Mouse (Mus musculus) hindbrain, embryonic 10.5 days (tissue): Measurements from ENCODE around the gene Sdccag8. TPM values are rescaled to one million over a fixed set of nuclear protein-coding genes. Genes with fewer than 3 reads are reported as not detected.
"Not testable (repeated sequence)": the region's sequence is repeated elsewhere in the genome, so short reads cannot be mapped to it uniquely, and the experiment has no call there.

Source experiments
- DNase-seq: peaks from one replicate; pipeline ENCODE4 v3.0.0-alpha.2; 2017; ENCODE audit warnings: low spot score
- H3K27ac ChIP-seq: fragments of 300-500 bp; sonication (generic); 2 replicates; pipeline ENCODE4 v1.5.1; 2016; ENCODE audit warnings: mild to moderate bottlenecking, moderate library complexity
- H3K27me3 ChIP-seq: fragments of 300-500 bp; sonication (generic); 2 replicates; pipeline ENCODE4 v1.6.1; 2016; ENCODE audit warnings: mild to moderate bottlenecking; ENCODE audit not compliant: poor library complexity, insufficient read depth, severe bottlenecking
- H3K36me3 ChIP-seq: fragments of 300-500 bp; sonication (generic); 2 replicates; pipeline ENCODE4 v1.6.1; 2016; ENCODE audit warnings: mild to moderate bottlenecking, moderate library complexity
- H3K4me1 ChIP-seq: fragments of 300-500 bp; sonication (generic); replicated peaks from 2 replicates; pipeline ENCODE4 v1.6.1; 2016; ENCODE audit warnings: mild to moderate bottlenecking
- H3K4me3 ChIP-seq: fragments of 300-500 bp; sonication (generic); 2 replicates; pipeline ENCODE4 v1.5.1; 2016; ENCODE audit warnings: mild to moderate bottlenecking, moderate library complexity
- H3K9me3 ChIP-seq: fragments of 300-500 bp; sonication (generic); 2 replicates; pipeline ENCODE4 v1.6.1; 2016; ENCODE audit warnings: mild to moderate bottlenecking, moderate library complexity
- WGBS: fragments of 180-500 bp; shearing (Covaris S2); methylation state at CpG from one replicate; pipeline ENCODE4 v1.1.7; 2016; 5-methylcytosine and 5-hydroxymethylcytosine counted together
- polyA plus RNA-seq: library from polyadenylated mRNA; unstranded; fragments of >200 nt; fragmentation: Nextera tagmentation; extraction: Ambion mirVana; gene quantifications from 2 replicates; pipeline ENCODE4 v1.2.1, GENCODE M21; 2016

The Sdccag8 gene
- polyA plus RNA-seq, 1 experiment from 2014 or later = 25.3 TPM

DNA sequence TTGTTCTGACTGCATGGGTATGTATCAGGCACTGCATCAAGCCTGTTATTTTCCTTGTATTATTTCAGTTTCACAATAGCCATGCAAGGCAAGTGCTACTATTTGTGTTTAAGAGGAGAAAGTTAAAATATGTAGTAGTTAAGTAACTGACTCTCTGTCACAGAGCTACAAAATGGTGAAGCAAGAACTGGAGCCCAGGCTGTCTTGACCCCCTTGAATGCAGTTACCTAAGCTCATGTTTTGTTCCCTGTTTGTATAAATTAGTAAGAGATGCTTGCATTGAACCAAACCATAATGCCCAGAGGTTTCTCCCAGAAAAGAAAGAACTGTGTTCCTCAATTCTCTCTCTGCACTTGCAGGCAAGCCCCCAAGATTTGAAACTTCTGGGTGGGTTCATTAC is 18.8 kb downstream of the Sdccag8 start:
- Histone ChIP-seq H3K27me3 (peaks cover 18% of the 10 kb centered on the region), H3K9me3 (no peaks in the 10 kb centered on the region), H3K27ac (no peak overlapping the region), H3K36me3 (peaks cover 4% of the 10 kb centered on the region; the same call in 1 of the 2 replicates), H3K4me1 (peaks cover 11% of the 10 kb centered on the region), H3K4me3 (no peak overlapping the region)
- no peak for DNase-seq

DNA sequence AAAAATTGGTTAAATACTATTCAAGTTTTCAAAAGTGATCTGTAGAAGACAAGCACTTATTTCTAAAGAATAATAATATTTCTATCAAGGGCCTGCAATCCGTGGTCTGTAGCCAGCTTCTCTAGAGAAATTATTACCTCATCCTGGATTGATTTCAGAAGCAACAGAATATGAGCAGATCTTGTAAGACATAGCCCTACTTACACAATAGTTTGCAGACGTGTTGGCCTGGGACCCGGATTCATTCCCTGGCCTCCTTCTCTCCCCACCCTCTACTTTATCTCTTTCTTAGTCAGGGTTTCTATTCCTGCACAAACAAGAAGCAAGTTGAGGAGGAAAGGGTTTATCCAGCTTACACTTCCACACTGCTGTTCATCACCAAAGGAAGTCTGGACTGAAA is 19.5 kb downstream of the Sdccag8 start:
- Histone ChIP-seq H3K27me3 (peaks cover 18% of the 10 kb centered on the region), H3K4me3 (no peak overlapping the region), H3K4me1 (peaks cover 11% of the 10 kb centered on the region), H3K36me3 (peaks cover 4% of the 10 kb centered on the region; the same call in 1 of the 2 replicates), H3K9me3 (no peaks in the 10 kb centered on the region), H3K27ac (no peak overlapping the region)
- DNase-seq = no peak
- WGBS = 84% methylated on average over 3 of the region's 3 CpGs

DNA sequence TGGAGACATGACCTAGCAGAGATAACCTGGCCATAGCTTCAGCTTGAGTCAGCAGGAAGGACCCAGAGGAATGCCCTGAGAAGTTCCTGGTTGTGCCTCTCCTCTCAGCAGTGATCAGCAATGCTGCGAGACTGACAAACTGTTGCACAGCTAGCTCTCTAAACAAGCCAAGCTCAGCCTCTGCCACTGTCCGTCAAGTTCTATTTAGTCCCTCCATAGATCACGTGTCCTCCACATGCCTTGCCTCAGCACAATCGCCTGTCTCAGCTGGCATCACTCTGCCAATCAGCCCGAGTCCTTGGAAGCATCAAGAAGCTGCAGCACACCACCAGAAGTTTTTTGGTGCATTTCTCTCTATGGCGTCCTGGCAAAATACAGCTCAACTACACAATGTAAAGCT is 20.4 kb downstream of the Sdccag8 start:
- Histone ChIP-seq H3K9me3 (no peaks in the 10 kb centered on the region), H3K4me3 (peak overlapping the region; percentile 55; the same call in 1 of the 2 replicates), H3K27ac (no peak overlapping the region), H3K27me3 (peaks cover 18% of the 10 kb centered on the region), H3K36me3 (peaks cover 4% of the 10 kb centered on the region; the same call in 1 of the 2 replicates), H3K4me1 (peaks cover 11% of the 10 kb centered on the region)
- DNase-seq = no peak
- 62% methylated on average over 6 of the region's 6 CpGs for WGBS

DNA sequence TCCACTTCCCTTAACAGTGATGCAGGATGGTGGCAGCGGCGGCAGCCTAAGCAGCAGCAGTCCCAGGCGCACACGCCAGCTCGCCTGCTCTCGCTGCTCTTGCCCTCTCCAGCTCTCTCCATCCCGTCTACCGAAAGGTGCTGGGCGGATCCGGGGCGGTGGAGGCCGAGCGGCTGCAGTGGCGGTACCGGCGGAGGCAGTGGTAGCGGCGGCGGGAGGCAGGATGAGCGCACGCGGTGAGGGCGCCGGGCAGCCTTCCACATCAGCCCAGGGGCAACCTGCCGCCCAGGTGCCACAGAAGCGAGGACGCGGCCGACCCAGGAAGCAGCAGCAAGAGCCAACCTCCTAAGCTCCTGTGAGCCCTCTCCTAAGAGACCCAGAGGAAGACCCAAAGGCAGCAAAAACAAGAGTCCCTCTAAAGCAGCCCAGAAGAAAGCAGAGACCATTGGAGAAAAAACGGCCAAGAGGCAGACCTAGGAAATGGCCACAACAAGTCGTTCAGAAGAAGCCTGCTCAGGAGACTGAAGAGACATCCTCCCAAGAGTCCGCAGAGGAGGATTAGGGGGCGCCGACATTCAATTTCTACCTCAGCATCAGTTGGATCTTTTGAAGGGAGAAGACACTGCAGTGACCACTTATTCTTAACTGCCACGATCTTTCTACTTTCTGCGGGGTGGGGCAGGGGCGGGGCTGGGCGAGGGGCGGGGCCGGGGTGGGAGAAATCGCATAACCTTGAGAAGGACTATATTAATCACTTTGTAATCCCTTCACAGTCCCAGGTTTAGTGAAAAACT is 21.2 kb downstream of the Sdccag8 start:
- 1% methylated on average over 41 of the region's 41 CpGs for WGBS
- Histone ChIP-seq H3K27ac (peak overlapping the region; percentile 45; the same call in 1 of the 2 replicates), H3K9me3 (no peaks in the 10 kb centered on the region), H3K27me3 (peaks cover 18% of the 10 kb centered on the region), H3K4me3 (peak overlapping the region; percentile 55), H3K36me3 (peaks cover 4% of the 10 kb centered on the region; the same call in 1 of the 2 replicates), H3K4me1 (peaks cover 11% of the 10 kb centered on the region)
- DNase-seq = peak; percentile 34

DNA sequence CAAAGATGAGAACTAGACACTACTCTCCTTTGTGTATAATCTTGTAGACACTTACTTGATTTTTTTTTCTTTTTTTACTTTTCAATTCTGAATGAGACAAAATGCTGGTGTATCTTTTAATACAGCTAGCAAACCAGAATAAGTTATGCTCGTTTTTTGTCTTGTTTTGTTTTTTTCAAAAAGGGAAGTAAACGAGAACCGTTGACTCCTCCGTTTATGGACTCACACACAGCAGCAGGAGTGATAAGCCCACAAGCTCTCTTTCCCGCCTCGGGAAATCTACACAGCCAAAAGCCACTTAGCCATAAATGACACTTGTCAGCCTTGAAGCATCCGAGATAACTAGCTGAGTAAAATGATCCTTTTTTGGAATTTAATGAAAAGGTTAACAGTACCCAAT is 22.1 kb downstream of the Sdccag8 start:
- not testable (repeated sequence) for H3K27ac ChIP-seq, DNase-seq, H3K36me3 ChIP-seq, H3K4me3 ChIP-seq, H3K9me3 ChIP-seq
- WGBS = 83% methylated on average over 7 of the region's 7 CpGs
- peaks cover 18% of the 10 kb centered on the region for H3K27me3 ChIP-seq
- H3K4me1 ChIP-seq = peaks cover 11% of the 10 kb centered on the region

DNA sequence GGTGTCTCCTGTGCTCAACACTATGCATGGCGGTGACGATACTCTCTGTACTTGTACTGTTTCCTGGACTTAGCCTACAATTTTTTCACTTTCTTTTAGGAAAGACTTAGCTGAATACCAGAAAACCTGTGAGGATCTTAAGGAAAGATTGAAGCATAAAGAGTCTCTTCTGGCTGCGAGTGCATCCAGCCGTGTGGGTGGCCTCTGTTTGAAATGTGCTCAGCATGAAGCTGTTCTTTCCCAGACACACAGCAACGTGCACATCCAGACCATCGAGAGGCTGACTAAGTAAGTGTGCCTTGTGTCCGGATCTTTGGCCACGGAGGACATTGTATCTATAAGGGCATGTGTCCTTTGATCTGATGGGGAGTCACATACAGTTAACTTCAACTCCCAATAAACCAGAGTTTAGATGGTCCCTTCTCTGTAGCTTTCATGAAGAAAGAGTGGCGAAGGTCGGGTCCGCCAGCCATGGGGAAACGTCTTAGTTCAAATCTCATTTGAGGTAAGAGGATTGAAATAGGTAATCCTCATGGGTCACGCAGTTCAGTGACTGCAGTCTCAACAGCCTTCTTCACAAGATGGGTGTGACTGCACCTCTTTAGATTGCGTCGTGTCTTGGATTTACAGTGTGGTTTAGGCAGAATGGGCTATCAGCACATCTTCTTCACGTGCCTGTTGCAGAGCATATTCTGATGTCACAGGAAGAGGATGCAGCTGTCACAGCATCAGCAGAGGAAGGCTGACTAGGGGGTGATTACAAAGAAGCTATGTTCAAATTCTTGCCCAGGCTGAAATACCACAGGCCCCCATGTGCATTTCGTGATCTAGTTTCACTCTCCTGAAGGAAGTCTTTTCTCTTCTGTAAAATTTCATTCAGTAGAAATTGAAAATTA is 30.9 kb downstream of the Sdccag8 start:
- Histone ChIP-seq H3K4me1 (peaks cover 4% of the 10 kb centered on the region; the same call in 1 of the 2 replicates), H3K36me3 (peaks cover 18% of the 10 kb centered on the region), H3K9me3 (no peaks in the 10 kb centered on the region), H3K27me3 (no peaks in the 10 kb centered on the region), H3K27ac (no peak overlapping the region), H3K4me3 (no peak overlapping the region)
- 77% methylated on average over 17 of the region's 17 CpGs for WGBS
- no peak for DNase-seq

DNA sequence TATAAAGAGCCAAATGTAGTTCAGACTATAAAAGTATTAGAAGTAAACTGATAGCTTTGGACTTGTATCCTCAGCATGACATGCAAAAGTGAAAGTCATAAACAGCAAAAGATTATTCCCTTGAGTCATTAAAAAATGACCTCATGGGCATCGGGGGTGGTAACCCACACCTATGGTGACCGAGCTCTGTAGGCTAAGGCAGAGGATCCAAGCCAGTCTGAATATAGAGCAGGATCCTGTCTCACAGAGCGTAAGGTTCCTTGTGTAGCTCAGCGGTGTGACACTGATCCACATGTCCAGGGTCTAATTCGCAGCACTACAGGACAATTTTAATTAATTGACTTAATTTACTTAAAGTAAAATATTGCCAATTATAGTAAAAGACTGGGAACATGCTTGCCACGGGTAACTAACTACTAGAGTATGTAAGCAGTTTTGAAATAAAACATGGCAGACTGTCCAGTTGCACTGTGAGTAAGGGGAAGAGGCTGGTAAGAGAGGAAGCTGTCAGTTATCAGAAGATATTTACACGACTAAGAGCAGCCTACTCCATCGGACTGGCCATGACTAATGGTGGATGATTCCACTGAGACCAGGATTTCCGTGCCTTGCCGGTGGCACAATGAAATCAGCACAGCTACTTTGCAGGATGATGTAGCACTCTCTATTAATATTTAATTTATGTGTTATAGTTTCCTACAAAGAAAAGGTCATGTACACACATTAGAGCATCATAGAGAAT is 32.8 kb downstream of the Sdccag8 start:
- no peak for DNase-seq
- peaks cover 4% of the 10 kb centered on the region; the same call in 1 of the 2 replicates for H3K4me1 ChIP-seq
- 85% methylated on average over 10 of the region's 10 CpGs for WGBS
- peaks cover 5% of the 10 kb centered on the region for H3K9me3 ChIP-seq
- no peak overlapping the region for H3K27ac ChIP-seq
- peaks cover 29% of the 10 kb centered on the region for H3K36me3 ChIP-seq
- no peaks in the 10 kb centered on the region for H3K27me3 ChIP-seq
- no peak overlapping the region for H3K4me3 ChIP-seq

DNA sequence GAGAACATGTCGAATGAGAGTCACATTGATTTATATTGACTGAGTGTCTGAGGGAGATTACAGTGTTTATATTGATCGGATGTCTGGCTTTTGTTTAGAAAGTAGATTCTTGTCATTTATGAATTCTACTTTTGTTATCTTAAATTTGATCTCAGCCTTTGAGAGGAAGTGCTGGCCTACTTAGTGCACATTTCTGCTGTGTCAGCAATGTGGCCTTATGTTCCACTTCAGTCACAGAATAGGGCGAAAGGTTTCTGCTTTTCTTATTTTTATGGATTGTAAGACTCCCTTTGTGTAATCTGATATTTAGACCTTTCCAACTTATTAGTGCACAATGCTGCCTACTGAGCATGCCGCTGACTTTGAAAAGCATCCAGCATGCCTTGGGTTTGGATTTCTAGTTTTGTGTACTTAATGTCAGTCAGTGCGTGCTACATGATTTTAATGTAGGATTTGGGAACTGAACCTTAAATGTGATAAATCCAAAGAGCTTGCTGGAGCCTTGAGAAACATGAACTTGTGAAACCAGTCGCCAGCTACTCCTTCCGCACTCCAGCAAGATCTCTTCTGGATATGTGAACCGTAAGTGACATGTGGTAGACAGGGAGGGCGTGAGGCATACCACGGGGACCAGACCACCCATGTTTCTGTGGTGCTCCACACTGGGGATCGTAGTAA is 34.3 kb downstream of the Sdccag8 start:
- H3K4me3 ChIP-seq = no peak overlapping the region
- H3K9me3 ChIP-seq = peaks cover 9% of the 10 kb centered on the region
- 81% methylated on average over 11 of the region's 11 CpGs for WGBS
- H3K4me1 ChIP-seq = peaks cover 4% of the 10 kb centered on the region; the same call in 1 of the 2 replicates
- DNase-seq = no peak
- H3K36me3 ChIP-seq = peaks cover 43% of the 10 kb centered on the region
- H3K27me3 ChIP-seq = no peaks in the 10 kb centered on the region
- no peak overlapping the region for H3K27ac ChIP-seq

DNA sequence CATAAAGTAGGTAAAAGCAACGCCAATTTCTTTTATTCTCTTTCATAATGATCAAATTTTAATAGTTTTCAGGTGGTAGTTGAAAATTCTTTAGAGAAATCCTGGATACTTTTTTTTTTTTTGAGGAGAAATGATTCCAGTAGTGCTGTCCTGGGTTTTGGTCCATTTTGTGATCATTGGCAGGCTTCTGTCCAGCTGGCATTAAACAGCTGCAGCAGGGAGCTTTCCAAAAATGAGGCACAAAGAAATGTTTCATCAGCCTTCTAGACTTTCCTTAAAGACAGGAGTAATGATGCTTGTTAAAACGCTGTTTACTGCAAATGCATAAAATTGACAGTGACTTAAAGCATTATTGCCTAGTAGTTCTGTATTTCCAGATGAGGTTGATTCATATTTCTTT is 34.9 kb downstream of the Sdccag8 start:
- no peaks in the 10 kb centered on the region for H3K27me3 ChIP-seq
- WGBS = 94% methylated on average over 2 of the region's 2 CpGs
- H3K4me3 ChIP-seq = no peak overlapping the region
- peaks cover 49% of the 10 kb centered on the region for H3K36me3 ChIP-seq
- H3K27ac ChIP-seq = no peak overlapping the region
- peaks cover 9% of the 10 kb centered on the region for H3K9me3 ChIP-seq
- peaks cover 4% of the 10 kb centered on the region; the same call in 1 of the 2 replicates for H3K4me1 ChIP-seq
- no peak for DNase-seq

DNA sequence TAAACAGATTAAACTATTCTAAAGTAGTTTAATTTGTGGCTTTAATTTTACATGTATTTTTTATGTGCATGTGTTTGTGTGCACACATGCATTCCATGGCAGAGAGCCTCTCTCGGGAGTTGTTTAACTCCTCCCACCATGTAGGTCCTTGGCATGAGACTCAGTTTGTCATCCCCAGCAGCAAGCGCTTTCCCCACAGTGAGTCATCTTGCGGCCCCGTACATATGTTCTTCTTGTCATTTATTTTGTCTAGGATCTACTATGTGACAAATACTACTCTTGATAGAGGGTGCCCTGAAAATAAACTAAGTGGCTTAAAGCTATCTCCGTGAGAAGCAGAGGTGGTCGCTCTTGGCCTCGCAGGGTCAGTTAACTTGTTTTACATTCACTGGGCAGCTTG is 36.9 kb downstream of the Sdccag8 start:
- 94% methylated on average over 7 of the region's 7 CpGs for WGBS
- peaks cover 4% of the 10 kb centered on the region; the same call in 1 of the 2 replicates for H3K4me1 ChIP-seq
- peaks cover 45% of the 10 kb centered on the region for H3K36me3 ChIP-seq
- H3K9me3 ChIP-seq = peaks cover 9% of the 10 kb centered on the region
- DNase-seq = no peak
- no peak overlapping the region for H3K27ac ChIP-seq
- H3K27me3 ChIP-seq = no peaks in the 10 kb centered on the region
- no peak overlapping the region for H3K4me3 ChIP-seq

DNA sequence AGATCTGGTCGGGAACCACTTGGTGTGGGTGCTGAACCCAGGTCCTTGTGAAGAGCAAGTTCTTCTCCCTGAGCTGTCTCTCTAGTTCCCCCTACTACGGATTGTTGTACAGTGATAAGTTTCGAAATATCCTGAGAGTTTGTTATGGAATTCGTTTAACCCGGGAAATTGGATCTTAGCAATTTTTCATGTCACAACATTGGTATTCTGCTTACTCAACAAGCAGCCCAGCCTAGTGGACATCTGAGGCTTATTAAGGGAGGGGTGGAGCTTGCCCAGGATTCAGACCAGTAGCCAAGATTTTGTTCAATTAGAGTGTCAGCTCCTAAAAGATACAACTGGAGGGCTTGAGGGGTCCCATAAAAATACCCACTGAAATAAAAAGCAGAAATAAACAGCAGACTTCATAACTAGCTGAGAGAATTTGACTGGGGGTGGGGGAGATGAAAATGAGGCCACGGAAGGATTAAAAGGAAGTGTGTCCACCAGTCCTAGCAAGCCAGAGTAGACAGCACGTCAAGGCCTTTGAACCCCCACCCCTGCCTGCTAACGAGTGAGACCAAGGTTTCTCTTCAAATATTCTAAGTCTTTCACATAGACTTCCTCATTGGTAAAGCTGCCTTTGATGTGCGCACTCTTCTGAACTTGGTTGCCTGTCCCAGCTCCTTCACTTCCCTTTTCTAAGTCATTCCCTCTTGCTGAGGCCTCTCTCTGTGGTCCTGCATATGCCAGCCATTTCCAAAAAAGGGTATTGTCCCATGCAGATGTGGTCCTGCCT is 38.5 kb downstream of the Sdccag8 start:
- 91% methylated on average over 9 of the region's 9 CpGs for WGBS
- H3K27me3 ChIP-seq = no peaks in the 10 kb centered on the region
- no peak for DNase-seq

More for the DNA sequence above, 38.5 kb downstream of the Sdccag8 start:
- peaks cover 43% of the 10 kb centered on the region for H3K36me3 ChIP-seq
- H3K27ac ChIP-seq = no peak overlapping the region
- H3K4me3 ChIP-seq = no peak overlapping the region
- peaks cover 9% of the 10 kb centered on the region for H3K9me3 ChIP-seq
- H3K4me1 ChIP-seq = peaks cover 4% of the 10 kb centered on the region; the same call in 1 of the 2 replicates
